ENCODE assay signal across 18 mouse cellular contexts in the genomic region with DNA sequence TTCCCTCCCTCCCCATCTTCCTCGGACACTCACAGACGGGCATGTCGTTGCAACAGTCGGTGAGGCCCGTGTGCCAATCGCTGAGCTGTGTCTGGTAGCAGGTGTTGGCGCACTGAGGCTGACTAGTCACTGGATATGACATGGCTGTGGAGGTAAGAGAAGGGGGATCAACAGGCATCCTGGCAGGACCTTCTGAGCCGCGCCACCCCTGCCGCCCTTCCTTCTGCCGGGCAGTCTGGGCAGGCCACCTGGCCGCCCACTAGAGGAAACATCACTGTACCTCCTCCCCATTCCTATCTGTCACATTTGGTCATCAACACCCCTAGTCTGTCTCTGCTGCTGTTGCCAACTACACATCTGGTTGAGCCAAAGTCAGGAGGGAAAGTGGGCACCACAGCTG. TPM values are rescaled to one million over a fixed set of nuclear protein-coding genes. Genes with fewer than 3 reads are reported as not detected.
DNase-seq lines count a peak whose midpoint lies in the region; ATAC-seq lines count a peak whose summit lies in the region.
"Had no signal": no experiment of that assay in that cellular context is flagged by ENCODE, and none has a peak within 500 bp of the region (broad histone marks: within the 10 kb centered on the region; RNA-seq: fewer than 3 reads in every experiment).

No protein-coding gene starts in this region.

- peaks cover 6% of the 10 kb centered on the region for H3K4me1 ChIP-seq in heart, embryonic 15.5 days (replicated peaks)
- H3K4me1 ChIP-seq in neural tube, embryonic 13.5 days (replicated peaks): peaks cover 31% of the 10 kb centered on the region
- H3K4me1 ChIP-seq: heart, embryonic 12.5 days had no signal

- no peak overlapping the region for H3K9ac ChIP-seq in heart, embryonic 15.5 days
- H3K9ac ChIP-seq in neural tube, embryonic 13.5 days: 0 out of 2 replicates have a peak overlapping the region, but pooled peaks have one; percentile 26
- H3K9ac ChIP-seq: heart, embryonic 12.5 days; hindbrain, embryonic 14.5 days had no signal

- no peaks in the 10 kb centered on the region for H3K9me3 ChIP-seq in heart, embryonic 15.5 days (replicated peaks)
- no peaks in the 10 kb centered on the region for H3K9me3 ChIP-seq in neural tube, embryonic 13.5 days
- H3K9me3 ChIP-seq: heart, embryonic 12.5 days had no signal

- H3K27me3 ChIP-seq in heart, embryonic 15.5 days: peaks cover 56% of the 10 kb centered on the region
- peaks cover 57% of the 10 kb centered on the region for H3K27me3 ChIP-seq in neural tube, embryonic 13.5 days

- H3K27ac ChIP-seq in heart, embryonic 15.5 days: no peak overlapping the region
- no peak overlapping the region for H3K27ac ChIP-seq in neural tube, embryonic 13.5 days (replicated peaks)
- H3K27ac ChIP-seq: hindbrain, embryonic 14.5 days had no signal

- DNase-seq in heart, adult 18-20 months: no peak
- DNase-seq in neural tube, embryonic 10.5 days (ENCODE audit: extremely low spot score, low spot score): no peak
- DNase-seq in cerebellum, postnatal 36 days: peak; percentile 49 to 59
- no peak for DNase-seq in right cerebral cortex, postnatal 25 days
- no peak for DNase-seq in ovary, adult 18-20 months (ENCODE audit: low spot score)
- no peak for DNase-seq in spleen, postnatal 36 days (ENCODE audit: low spot score in 2 of 2)
- DNase-seq: layer of hippocampus, adult 9-11 months; lung, adult 2 months; thymus, adult 18-20 months had no signal

- no peaks in the 10 kb centered on the region; the same call in 1 of the 2 replicates for H3K36me3 ChIP-seq in heart, embryonic 15.5 days
- peaks cover 17% of the 10 kb centered on the region for H3K36me3 ChIP-seq in neural tube, embryonic 13.5 days

- no peak for ATAC-seq in heart, embryonic 15.5 days (replicated peaks; ENCODE audit: insufficient number of reproducible peaks, insufficient read depth, low FRiP score, low read depth)
- peak; percentile 21; the same call in 1 of the 2 replicates for ATAC-seq in neural tube, embryonic 13.5 days (ENCODE audit: low read depth)
- ATAC-seq: activated CD4-positive, CD25-positive, alpha-beta regulatory T cell, adult 4 months had no signal

- no peak overlapping the region for H3K4me3 ChIP-seq in heart, embryonic 15.5 days
- no peak overlapping the region for H3K4me3 ChIP-seq in neural tube, embryonic 13.5 days

- peak overlapping the region; percentile 48; the same call in 1 of the 2 replicates for H3K4me2 ChIP-seq in heart, embryonic 15.5 days
- no peak overlapping the region for H3K4me2 ChIP-seq in neural tube, embryonic 13.5 days
- H3K4me2 ChIP-seq: hindbrain, embryonic 14.5 days had no signal

- WGBS in heart, embryonic 15.5 days: 26% methylated on average over 12 of the region's 12 CpGs
- 22% methylated on average over 12 of the region's 12 CpGs for WGBS in neural tube, embryonic 13.5 days

RNA-seq across cellular contexts. Expression of a gene that starts 1.2 kb away (rescaled TPM):
- 0.22 and 1.1 TPM in 2 replicates for polyA plus RNA-seq in heart, embryonic 15.5 days (2015; fragmentation: Nextera tagmentation; extraction: Ambion mirVana)
- total RNA-seq in heart, adult 18-20 months (2021): not detected
- polyA plus RNA-seq in neural tube, embryonic 13.5 days (2015; fragmentation: Nextera tagmentation; extraction: Ambion mirVana): not detected in 2 replicates
- total RNA-seq: megakaryocyte-erythroid progenitor cell, adult 5-6 weeks had no signal
- polyA plus RNA-seq: activated CD4-positive, CD25-positive, alpha-beta regulatory T cell, adult 4 months; heart, embryonic 12.5 days; hindbrain, embryonic 14.5 days; limb, embryonic 11.5 days; neural tube, embryonic 11.5 days; spleen, adult 2 months had no signal

RNA-seq across cellular contexts. Expression of a gene that starts 30.2 kb away (rescaled TPM):
- 5.6 and 7.7 TPM in 2 replicates for polyA plus RNA-seq in heart, embryonic 15.5 days (2015; fragmentation: Nextera tagmentation; extraction: Ambion mirVana)
- 10 to 100 TPM; 36.8 to 75.1 TPM for total RNA-seq in heart, adult 18-20 months (2021)
- 9.9 and 11.4 TPM in 2 replicates for polyA plus RNA-seq in neural tube, embryonic 13.5 days (2015; fragmentation: Nextera tagmentation; extraction: Ambion mirVana)

RNA-seq across cellular contexts. Expression of a gene that starts 44.4 kb away (rescaled TPM):
- polyA plus RNA-seq in heart, embryonic 15.5 days (2015; fragmentation: Nextera tagmentation; extraction: Ambion mirVana): 0.28 and 0.51 TPM in 2 replicates
- 1 to 10 TPM in 1 of 2 experiments, not detected in 1; 1.1 TPM for total RNA-seq in heart, adult 18-20 months (2021)
- polyA plus RNA-seq in neural tube, embryonic 13.5 days (2015; fragmentation: Nextera tagmentation; extraction: Ambion mirVana): 0.41 and 0.63 TPM in 2 replicates
- total RNA-seq: megakaryocyte-erythroid progenitor cell, adult 5-6 weeks had no signal
- polyA plus RNA-seq: activated CD4-positive, CD25-positive, alpha-beta regulatory T cell, adult 4 months; heart, embryonic 12.5 days; neural tube, embryonic 11.5 days; spleen, adult 2 months had no signal

RNA-seq across cellular contexts. Expression of a gene that starts 51.4 kb away (rescaled TPM):
- polyA plus RNA-seq in heart, embryonic 15.5 days (2015; fragmentation: Nextera tagmentation; extraction: Ambion mirVana): 6.2 and 9.4 TPM in 2 replicates
- 10 to 100 TPM; 31.8 to 32.9 TPM for total RNA-seq in heart, adult 18-20 months (2021)
- 18.3 TPM in 2 replicates for polyA plus RNA-seq in neural tube, embryonic 13.5 days (2015; fragmentation: Nextera tagmentation; extraction: Ambion mirVana)

Comparison
In these comparisons a context has a peak if more than half of its experiments do, and no peak if none do; other contexts are left out.
1. DNase-seq: peak in cerebellum, postnatal 36 days (2 of 2); none in heart, adult 18-20 months (0 of 2), neural tube, embryonic 10.5 days (single experiment), right cerebral cortex, postnatal 25 days (single experiment), ovary, adult 18-20 months (single experiment) and spleen, postnatal 36 days (0 of 2).